Mouse (Mus musculus): Measurements from ENCODE around the gene Gm10188. TPM values are rescaled to one million over a fixed set of nuclear protein-coding genes. Genes with fewer than 3 reads are reported as not detected.

Gm10188 gene
- polyA plus RNA-seq, 1 experiment from 2014 or later = not detected

GRCm38 (mm10) chr1:132200562-132201510 lies 28.7 kb downstream of the Gm10188 start:
- peak overlapping the region; percentile 64 for H3K9ac ChIP-seq
- H3K36me3 ChIP-seq = peaks cover 16% of the 10 kb centered on the region
- ATAC-seq (ENCODE audit: low read depth) = peak; percentile 86
- H3K9me3 ChIP-seq = no peaks in the 10 kb centered on the region
- peak overlapping the region; percentile 66; the same call in 1 of the 2 replicates for H3K27ac ChIP-seq (replicated peaks)
- H3K27me3 ChIP-seq = no peaks in the 10 kb centered on the region
- H3K4me1 ChIP-seq (replicated peaks) = peaks cover 71% of the 10 kb centered on the region
- H3K4me3 ChIP-seq = peak overlapping the region; percentile 27
- peak overlapping the region; percentile 45 for H3K4me2 ChIP-seq
- 7% methylated on average over 11 of the region's 11 CpGs for WGBS

- 11% methylated on average over 12 of the region's 12 CpGs for WGBS
- Histone ChIP-seq H3K9ac (peak overlapping the region; percentile 64), H3K36me3 (peaks cover 8% of the 10 kb centered on the region; the same call in 1 of the 2 replicates), H3K9me3 (no peaks in the 10 kb centered on the region), H3K4me3 (peak overlapping the region; percentile 7), H3K27me3 (no peaks in the 10 kb centered on the region), H3K27ac (replicated peaks) (peak overlapping the region; percentile 34), H3K4me1 (replicated peaks) (peaks cover 78% of the 10 kb centered on the region), H3K4me2 (peak overlapping the region; percentile 45)
- no peak for ATAC-seq (ENCODE audit: low read depth)
These were observed 29.6 kb downstream of the Gm10188 start for GRCm38 (mm10) chr1:132199934-132200333.

- 70% methylated on average over 6 of the region's 6 CpGs for WGBS
- Histone ChIP-seq H3K4me1 (replicated peaks) (peaks cover 82% of the 10 kb centered on the region), H3K27me3 (no peaks in the 10 kb centered on the region), H3K9me3 (no peaks in the 10 kb centered on the region), H3K27ac (replicated peaks) (no peak overlapping the region), H3K4me3 (no peak overlapping the region), H3K36me3 (peaks cover 3% of the 10 kb centered on the region; the same call in 1 of the 2 replicates), H3K4me2 (no peak overlapping the region), H3K9ac (no peak overlapping the region)
- ATAC-seq (ENCODE audit: low read depth) = no peak
These were observed 30.3 kb downstream of the Gm10188 start for GRCm38 (mm10) chr1:132199244-132199643.

GRCm38 (mm10) chr1:132198401-132199071 lies 31.0 kb downstream of the Gm10188 start:
- WGBS = 71% methylated on average over 16 of the region's 16 CpGs
- Histone ChIP-seq H3K4me1 (replicated peaks) (peaks cover 89% of the 10 kb centered on the region), H3K4me3 (no peak overlapping the region), H3K9me3 (no peaks in the 10 kb centered on the region), H3K36me3 (no peaks in the 10 kb centered on the region), H3K9ac (0 out of 2 replicates have a peak overlapping the region, but pooled peaks have one; percentile 22), H3K27ac (replicated peaks) (no peak overlapping the region), H3K27me3 (no peaks in the 10 kb centered on the region), H3K4me2 (0 out of 2 replicates have a peak overlapping the region, but pooled peaks have one; percentile 24)
- ATAC-seq (ENCODE audit: low read depth) = no peak

- Histone ChIP-seq H3K36me3 (no peaks in the 10 kb centered on the region), H3K9ac (peak overlapping the region; percentile 22; the same call in 1 of the 2 replicates), H3K27ac (replicated peaks) (peak overlapping the region; percentile 28; the same call in 1 of the 2 replicates), H3K9me3 (no peaks in the 10 kb centered on the region), H3K4me2 (peak overlapping the region; percentile 24; the same call in 1 of the 2 replicates), H3K4me1 (replicated peaks) (peaks cover 98% of the 10 kb centered on the region), H3K27me3 (0 out of 2 replicates have a peak, but pooled peaks cover 2% of the 10 kb centered on the region), H3K4me3 (no peak overlapping the region)
- ATAC-seq (ENCODE audit: low read depth) = no peak
- 4% methylated on average over 9 of the region's 9 CpGs for WGBS
These were observed 31.9 kb downstream of the Gm10188 start for GRCm38 (mm10) chr1:132197666-132198065.

- no peak overlapping the region for H3K27ac ChIP-seq (replicated peaks)
- H3K9ac ChIP-seq = peak overlapping the region; percentile 56
- no peak for ATAC-seq (ENCODE audit: low read depth)
- peaks cover 98% of the 10 kb centered on the region for H3K4me1 ChIP-seq (replicated peaks)
- H3K4me3 ChIP-seq = no peak overlapping the region
- H3K27me3 ChIP-seq = 0 out of 2 replicates have a peak, but pooled peaks cover 6% of the 10 kb centered on the region
- 9% methylated on average over 7 of the region's 7 CpGs for WGBS
- no peaks in the 10 kb centered on the region for H3K36me3 ChIP-seq
- no peaks in the 10 kb centered on the region for H3K9me3 ChIP-seq
- peak overlapping the region; percentile 86 for H3K4me2 ChIP-seq
These were observed 33.2 kb downstream of the Gm10188 start for GRCm38 (mm10) chr1:132196337-132196736.

- H3K27ac ChIP-seq (replicated peaks) = no peak overlapping the region
These were observed 33.9 kb downstream of the Gm10188 start for GRCm38 (mm10) chr1:132195681-132196080.

GRCm38 (mm10) chr1:132195100-132195499 lies 34.5 kb downstream of the Gm10188 start:
- Histone ChIP-seq H3K36me3 (no peaks in the 10 kb centered on the region), H3K9ac (peak overlapping the region; percentile 56), H3K27ac (replicated peaks) (no peak overlapping the region), H3K4me3 (0 out of 2 replicates have a peak overlapping the region, but pooled peaks have one; percentile 8), H3K4me1 (replicated peaks) (peaks cover 95% of the 10 kb centered on the region), H3K4me2 (peak overlapping the region; percentile 86), H3K27me3 (0 out of 2 replicates have a peak, but pooled peaks cover 6% of the 10 kb centered on the region), H3K9me3 (no peaks in the 10 kb centered on the region)
- no peak for ATAC-seq (ENCODE audit: low read depth)
- 37% methylated on average over 9 of the region's 9 CpGs for WGBS

More at GRCm38 (mm10) chr1:132195681-132196080, 33.9 kb downstream of the Gm10188 start:
- H3K36me3 ChIP-seq = no peaks in the 10 kb centered on the region
- WGBS = 23% methylated on average over 5 of the region's 5 CpGs
- peaks cover 98% of the 10 kb centered on the region for H3K4me1 ChIP-seq (replicated peaks)
- peak overlapping the region; percentile 86 for H3K4me2 ChIP-seq
- H3K4me3 ChIP-seq = peak overlapping the region; percentile 8; the same call in 1 of the 2 replicates
- peak overlapping the region; percentile 56 for H3K9ac ChIP-seq
- H3K27me3 ChIP-seq = 0 out of 2 replicates have a peak, but pooled peaks cover 6% of the 10 kb centered on the region
- ATAC-seq (ENCODE audit: low read depth) = no peak
- H3K9me3 ChIP-seq = no peaks in the 10 kb centered on the region

- Histone ChIP-seq H3K27me3 (0 out of 2 replicates have a peak, but pooled peaks cover 6% of the 10 kb centered on the region), H3K9me3 (no peaks in the 10 kb centered on the region), H3K4me1 (replicated peaks) (peaks cover 94% of the 10 kb centered on the region), H3K4me2 (peak overlapping the region; percentile 86), H3K36me3 (no peaks in the 10 kb centered on the region), H3K4me3 (0 out of 2 replicates have a peak overlapping the region, but pooled peaks have one; percentile 76), H3K9ac (peak overlapping the region; percentile 56; the same call in 1 of the 2 replicates), H3K27ac (replicated peaks) (no peak overlapping the region)
- WGBS = 53% methylated on average over 3 of the region's 3 CpGs
- no peak for ATAC-seq (ENCODE audit: low read depth)
These were observed 34.9 kb downstream of the Gm10188 start for GRCm38 (mm10) chr1:132194624-132195023.

GRCm38 (mm10) chr1:132193806-132194205 lies 35.8 kb downstream of the Gm10188 start:
- H3K27ac ChIP-seq (replicated peaks) = 0 out of 2 replicates have a peak overlapping the region, but pooled peaks have one; percentile 42
- WGBS = 60% methylated on average over 3 of the region's 3 CpGs
- peaks cover 91% of the 10 kb centered on the region for H3K4me1 ChIP-seq (replicated peaks)
- peak overlapping the region; percentile 76 for H3K4me3 ChIP-seq
- 0 out of 2 replicates have a peak, but pooled peaks cover 7% of the 10 kb centered on the region for H3K27me3 ChIP-seq
- no peak for ATAC-seq (ENCODE audit: low read depth)
- H3K4me2 ChIP-seq = peak overlapping the region; percentile 86
- H3K9me3 ChIP-seq = no peaks in the 10 kb centered on the region
- H3K9ac ChIP-seq = peak overlapping the region; percentile 97
- no peaks in the 10 kb centered on the region for H3K36me3 ChIP-seq

GRCm38 (mm10) chr1:132191786-132192680 lies 37.5 kb downstream of the Gm10188 start:
- H3K9ac ChIP-seq = peak overlapping the region; percentile 97
- peaks cover 73% of the 10 kb centered on the region for H3K4me1 ChIP-seq (replicated peaks)
- WGBS = 2% methylated on average over 16 of the region's 16 CpGs
- H3K4me2 ChIP-seq = peak overlapping the region; percentile 86
- peak; percentile 20 for ATAC-seq (ENCODE audit: low read depth)
- H3K9me3 ChIP-seq = no peaks in the 10 kb centered on the region
- peak overlapping the region; percentile 100 for H3K27ac ChIP-seq (replicated peaks)
- H3K27me3 ChIP-seq = peaks cover 22% of the 10 kb centered on the region
- no peaks in the 10 kb centered on the region for H3K36me3 ChIP-seq
- H3K4me3 ChIP-seq = peak overlapping the region; percentile 76

Data from neural tube, embryonic 13.5 days (tissue).